Mouse (Mus musculus): Measurements from ENCODE around the gene Shank1.
A peak's percentile ranks its signal among the peaks of the same experiment; 100 is the strongest.
"Not testable (repeated sequence)": the region's sequence is repeated elsewhere in the genome, so short reads cannot be mapped to it uniquely, and the experiment has no call there.

Gene Shank1

DNA sequence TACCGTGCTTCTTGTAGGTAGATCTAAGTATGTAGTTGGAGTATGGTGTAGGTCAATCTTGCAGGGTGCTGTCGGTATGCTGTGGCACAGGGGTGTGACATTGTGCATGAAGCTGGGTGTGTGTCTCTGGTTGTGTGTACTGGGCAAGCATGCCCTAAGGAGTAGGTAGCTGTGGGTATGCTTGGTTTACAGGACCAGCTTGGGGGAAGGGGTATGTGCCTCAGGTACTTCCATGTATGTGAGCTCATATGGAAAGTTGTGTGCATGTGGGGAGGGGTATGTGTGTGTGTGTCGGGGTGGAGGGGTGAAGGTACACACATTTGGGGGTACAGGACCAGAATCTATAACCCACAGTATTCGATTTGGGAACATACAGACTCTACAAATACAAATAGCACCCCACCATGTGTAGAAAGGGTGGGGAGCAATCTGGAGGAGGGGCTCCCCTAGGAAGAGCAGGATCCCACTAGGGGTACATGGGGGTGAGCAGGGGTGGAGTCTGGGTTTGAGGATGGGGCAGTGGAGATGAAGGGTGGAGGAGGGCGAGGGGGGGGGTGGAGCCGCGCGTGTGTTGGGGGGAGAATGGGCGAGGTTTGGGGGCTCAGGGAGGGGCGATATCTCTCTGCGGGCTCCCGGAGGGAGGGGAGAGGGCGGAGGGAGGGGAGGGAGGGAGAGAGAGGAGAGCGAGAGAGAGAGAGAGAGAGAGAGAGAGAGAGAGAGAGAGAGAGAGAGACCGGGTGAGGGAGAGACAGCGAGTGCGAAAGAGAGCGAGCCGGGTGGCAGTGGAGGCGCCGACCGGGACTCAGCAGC is at the start of gene Shank1:
Gene Shank1, plus strand, starts transcription at position 779 of the 810 bp plus-strand sequence.
- no peak for DNase-seq (ENCODE audit: low spot score in 2 of 2)

DNA sequence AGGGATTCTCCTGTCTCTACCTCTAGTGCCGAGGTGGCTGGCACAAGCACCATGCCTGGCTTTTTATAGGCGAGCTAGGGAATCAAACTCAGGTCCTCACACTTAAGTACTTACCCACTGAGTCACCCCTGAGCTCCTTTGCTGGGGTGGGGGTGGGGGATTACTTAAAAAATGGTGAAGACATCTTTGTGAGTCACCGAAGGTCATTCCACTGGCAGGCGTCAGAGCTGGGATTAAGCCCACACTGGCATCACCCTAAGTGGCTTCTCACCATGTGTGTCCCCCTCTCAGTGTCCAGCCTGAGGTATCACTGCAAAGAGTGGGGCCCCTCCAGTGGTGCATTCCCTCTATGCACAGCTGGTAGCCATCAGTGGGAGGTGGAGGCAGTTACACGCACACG is 49.6 kb upstream of the Shank1 start:
- DNase-seq (ENCODE audit: low spot score in 2 of 2): no peak

DNA sequence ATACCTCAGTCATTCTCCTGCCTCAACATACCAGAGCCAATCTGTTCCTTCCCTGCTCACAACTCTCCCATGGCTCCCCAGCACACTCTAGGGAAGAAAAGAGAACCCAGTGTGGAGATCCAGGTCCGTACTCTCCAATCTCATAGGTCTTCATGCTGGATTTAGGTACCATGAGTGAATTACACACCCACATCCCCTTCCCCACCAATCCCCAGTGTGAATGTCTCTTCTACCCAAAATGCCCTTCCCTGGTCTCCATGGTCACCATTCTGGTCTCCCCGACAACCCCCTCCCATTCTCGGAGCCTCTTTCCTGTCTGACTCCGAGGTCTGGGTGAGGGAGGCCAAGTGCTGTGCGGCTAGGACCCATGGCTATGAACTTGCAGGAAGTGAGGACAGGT is 48.9 kb upstream of the Shank1 start, which contains the start of gene Gm15517:
Gene Gm15517, plus strand, starts transcription at position 301 of the 400 bp plus-strand sequence.
- DNase-seq (ENCODE audit: low spot score in 2 of 2): no peak

DNA sequence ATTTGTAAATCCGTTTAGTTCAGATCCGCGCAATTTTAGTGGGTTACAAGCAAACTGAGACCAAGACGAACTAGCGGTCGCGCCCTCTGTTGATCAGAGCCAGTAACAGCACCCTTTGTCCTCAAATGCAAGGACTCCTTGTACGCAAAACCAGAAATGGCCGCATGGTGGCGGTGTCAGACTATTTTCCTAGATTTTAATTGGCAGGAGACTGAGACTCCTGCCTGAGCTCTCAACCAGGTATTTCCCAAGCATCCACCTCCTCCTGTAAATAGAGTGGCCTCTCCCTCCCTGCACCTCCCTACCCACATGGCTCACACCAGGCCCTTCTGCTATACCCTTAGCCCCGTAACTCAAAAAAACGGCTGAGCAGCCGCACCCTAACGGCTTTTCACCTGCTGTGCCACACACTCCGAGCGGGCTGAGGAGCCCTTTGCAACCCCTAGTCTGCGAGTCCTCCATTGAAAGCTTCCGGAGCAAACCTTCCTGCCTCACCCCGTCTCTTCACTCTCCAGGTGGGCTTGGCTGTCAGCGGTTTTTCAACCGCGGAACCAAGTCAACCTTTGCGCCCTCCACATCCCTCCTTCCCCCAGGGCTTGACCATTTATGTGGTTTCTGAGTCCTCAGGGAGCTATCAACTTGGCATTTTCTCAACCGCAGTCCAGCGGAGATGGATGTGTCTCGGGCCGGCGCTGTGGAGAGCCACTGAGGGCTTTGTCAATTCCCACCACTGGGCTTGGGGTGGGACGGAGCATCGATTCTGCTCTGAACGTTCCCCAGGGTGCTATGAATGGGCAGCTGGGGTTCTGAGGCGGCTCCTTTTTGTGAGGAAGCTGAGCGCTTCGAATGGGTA is 47.0 kb upstream of the Shank1 start:
- DNase-seq (ENCODE audit: low spot score in 2 of 2): peak; percentile 99 to 100

DNA sequence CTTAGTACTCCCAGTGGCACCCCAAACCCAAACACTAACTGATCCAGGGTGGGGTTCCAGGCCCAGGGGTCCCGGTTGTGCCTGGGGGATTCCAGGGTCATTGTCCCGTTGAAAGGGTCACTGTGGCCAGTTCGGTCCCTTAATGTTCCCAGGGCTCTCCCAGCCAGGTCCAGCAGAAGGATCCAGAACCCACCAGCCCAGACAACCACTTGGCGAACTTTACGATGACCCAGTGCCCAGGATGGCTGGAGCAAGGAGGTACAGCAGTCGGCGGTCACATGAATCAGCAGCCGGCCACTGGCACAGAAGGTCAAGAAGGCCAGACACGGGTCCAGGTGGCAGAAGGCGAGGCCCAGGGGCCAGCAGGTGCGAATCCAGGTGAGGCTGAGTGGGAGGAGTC is 41.9 kb upstream of the Shank1 start:
- DNase-seq (ENCODE audit: low spot score in 2 of 2): no peak

DNA sequence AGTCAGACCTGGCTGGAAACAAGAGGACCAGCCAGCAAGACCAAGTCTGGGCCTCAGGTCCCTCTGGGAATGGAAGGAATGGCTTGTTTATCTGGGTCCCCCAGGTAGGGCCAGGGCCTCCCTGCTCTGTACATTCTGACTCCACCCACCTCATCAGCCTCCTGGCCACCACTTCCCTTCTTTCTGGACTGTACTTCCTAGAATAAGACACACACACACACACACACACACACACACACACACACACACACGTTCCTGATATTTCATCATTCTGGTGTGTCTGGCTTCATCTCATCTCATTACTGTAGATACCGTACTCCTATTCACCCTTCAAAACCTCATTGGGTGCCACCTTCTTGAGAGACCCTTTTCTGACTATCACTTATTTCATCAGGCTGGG is 40.7 kb upstream of the Shank1 start:
- no peak for DNase-seq (ENCODE audit: low spot score in 2 of 2)

DNA sequence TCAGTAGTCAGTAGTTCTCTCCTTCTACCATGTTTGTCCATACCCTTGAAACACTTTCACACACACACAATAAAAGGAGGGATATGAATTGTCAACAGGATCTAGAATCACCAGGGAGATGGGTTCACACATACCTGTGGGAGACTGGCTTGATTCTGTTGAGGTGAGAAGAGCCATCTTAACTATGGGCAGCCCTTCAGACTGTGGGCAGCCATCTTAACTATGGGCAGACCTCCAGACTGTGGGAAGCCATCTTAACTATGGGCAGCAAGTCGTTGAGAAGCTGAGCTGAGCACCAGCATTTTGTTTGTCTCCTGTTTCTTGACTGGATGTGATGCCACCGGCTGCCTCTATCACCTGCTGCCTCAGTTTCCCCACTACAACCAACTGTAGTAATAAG is 38.7 kb upstream of the Shank1 start:
- no peak for DNase-seq (ENCODE audit: low spot score in 2 of 2)

DNA sequence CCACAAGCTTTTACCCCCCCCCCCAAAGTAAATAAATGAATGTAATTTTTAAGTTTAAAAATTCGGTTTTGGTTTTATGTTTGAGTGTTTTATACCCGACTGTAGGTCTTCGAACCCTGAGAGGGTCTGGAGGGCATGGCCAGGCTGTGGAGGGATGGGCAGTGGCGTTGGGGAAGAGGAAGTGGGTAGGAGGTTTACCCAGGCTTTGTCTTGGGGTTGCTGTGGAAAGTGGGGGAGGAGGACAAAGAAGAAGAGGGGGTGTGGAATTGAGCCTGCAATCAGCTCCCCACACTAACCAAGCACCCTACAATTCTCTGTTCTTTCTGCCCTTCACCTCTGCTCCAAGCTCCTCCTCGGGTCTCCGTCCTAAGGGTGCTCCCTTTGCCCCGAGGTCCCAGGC is 37.5 kb upstream of the Shank1 start:
- no peak for DNase-seq (ENCODE audit: low spot score in 2 of 2)

DNA sequence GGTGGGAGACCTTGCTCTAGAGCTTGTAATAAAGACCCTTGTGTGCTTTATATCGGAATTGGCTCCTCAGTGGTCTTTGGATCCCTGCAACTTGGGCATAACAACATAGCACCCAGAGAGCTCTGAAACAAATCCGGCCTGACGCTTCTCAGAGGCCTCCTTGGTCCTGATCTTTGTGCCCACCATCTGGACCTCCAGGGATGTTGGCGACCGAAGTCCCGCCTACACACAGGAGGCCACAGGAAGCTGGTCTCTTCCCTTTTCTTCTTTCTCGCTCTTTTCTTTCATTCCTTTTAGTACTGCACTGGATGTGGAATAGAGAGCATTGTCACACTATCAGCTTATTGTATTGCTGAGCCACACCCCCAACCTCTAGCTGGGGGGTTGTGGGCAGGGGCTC is 36.6 kb upstream of the Shank1 start:
- DNase-seq (ENCODE audit: low spot score in 2 of 2): no peak

DNA sequence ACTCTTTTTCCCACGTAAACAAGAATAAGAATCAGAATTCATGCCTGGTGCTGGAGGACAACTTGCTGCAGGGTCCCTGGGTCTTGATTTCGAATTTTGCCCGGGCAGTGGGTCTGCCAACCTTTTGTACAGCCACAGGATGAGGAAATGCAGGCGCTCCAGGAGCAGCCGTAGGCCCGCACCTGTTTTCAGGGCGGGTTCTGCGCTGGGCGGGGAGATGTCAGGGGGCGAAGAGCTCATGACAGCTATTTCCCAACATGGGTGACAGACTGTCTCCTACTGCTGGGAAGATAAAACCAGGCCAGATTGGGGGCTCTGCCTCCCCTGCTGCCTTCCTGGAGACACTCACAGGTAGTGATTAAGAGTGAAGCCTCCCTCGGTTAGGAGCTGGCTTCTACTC is 36.0 kb upstream of the Shank1 start:
- DNase-seq (ENCODE audit: low spot score in 2 of 2): no peak

DNA sequence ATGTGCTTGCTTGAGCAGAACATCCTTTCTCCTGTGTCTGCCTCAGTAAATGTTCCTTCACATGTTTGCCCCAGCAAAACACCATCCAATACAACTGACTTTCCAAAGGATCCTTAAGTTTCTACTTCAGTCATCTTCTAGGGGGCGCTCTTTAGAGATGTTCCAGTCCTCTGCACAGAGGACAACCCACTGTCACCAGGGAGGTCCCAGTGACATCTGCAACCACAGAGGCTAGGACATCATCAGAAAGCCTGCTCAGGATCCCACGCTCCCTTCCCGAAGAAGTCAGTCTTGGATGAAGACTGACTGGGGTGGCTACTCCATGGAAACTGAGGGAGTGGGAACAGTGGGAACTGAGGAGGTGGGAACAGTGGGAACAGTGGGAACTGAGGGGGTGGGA is 34.5 kb upstream of the Shank1 start:
- no peak for DNase-seq (ENCODE audit: low spot score in 2 of 2)

DNA sequence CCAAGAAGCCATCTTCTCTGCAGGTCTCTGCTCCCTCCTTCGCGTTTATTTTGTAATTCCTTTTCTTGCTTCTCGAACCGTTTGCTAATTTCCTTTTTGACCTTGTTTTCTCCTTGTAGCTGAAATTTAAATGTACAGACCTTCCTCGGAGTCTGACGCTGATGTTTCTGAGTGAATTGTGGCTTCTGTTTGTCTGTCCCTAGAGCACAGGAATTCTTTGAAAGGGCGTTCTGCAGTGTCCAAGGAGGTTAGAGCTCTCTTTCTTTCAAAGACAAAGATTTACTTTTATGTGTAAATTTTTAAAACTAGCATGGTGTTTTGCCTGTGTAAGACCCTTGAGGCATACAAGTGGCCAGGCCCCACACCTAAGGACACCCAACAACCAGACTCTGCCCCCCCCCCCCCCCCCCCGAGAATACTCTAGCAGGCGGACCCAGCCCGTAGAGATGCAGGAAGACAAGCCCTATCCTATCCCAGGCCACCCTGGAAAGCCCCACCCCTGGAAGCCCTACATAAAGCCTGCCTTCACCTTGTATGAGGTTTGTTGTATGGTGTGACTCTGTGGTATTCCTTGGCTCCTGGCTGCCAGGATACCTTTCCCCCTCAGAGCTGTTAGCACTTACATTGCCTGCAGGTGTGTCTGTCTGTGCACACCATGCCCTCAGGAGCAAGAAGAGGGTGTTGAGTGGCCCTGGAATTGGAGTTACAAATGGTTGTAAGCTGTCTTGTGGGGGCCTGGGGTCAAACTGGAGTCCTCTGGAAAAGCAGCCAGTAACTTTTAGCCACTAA is 33.4 kb upstream of the Shank1 start:
- no peak for DNase-seq (ENCODE audit: low spot score in 2 of 2)

DNA sequence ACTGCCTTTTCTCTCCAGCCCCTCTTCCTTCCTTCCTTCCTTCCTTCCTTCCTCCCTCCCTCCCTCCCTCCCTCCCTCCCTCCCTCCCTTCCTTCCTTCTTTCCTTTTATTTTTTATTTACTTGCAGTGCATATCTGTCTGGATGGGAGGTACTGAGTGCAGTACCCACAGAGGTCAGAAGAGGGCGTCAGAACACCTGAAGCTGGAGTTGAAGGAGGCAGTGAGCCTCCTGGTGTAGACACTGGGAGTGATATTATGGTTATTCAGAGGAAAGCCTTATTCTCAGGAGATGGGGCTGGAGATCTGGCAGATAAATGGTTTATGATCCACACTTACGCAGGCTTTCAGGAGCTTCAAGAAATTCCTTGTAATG is 32.8 kb upstream of the Shank1 start:
- peak in 1 of 2 experiments; percentile 37 for DNase-seq (ENCODE audit: low spot score in 2 of 2)

DNA sequence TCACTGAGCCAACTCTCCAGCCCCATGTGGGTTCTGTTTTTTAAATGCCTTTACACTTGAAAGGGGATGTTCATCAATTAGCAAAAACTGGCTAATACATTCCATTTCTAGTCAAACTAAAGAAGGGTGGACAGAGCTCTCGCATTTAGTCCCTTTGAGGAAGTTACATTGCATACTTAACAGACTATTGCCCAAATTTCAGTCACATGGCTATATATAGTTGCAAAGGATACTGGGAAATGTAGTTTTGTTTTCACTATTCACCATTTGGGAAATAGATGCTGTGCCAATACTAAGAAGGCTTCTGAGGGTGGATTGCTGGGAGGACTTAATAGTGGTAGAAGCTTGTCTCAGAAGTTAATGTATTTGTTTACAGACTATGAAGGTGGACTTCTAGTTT is 29.1 kb upstream of the Shank1 start:
- no peak for DNase-seq (ENCODE audit: low spot score in 2 of 2)

DNA sequence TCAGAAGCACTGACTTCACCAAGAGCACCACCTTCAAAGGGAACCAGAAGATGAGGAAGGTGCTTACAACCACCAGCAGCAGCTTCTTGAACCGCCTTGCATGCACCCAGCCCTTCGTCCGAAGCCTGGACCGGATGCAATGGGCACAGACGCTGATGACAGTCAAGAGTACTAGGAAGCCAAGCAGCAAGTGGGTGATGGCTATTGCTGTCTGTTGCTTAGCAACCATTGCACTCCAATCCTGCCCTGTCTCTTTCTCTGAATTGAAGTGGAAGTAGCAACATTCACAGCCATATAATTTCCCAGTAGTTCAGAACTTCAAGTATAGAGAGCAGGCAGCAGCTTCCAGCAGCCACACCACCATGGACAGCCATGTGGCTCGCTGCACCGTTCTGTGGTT is 28.5 kb upstream of the Shank1 start:
- DNase-seq (ENCODE audit: low spot score in 2 of 2): no peak

DNA sequence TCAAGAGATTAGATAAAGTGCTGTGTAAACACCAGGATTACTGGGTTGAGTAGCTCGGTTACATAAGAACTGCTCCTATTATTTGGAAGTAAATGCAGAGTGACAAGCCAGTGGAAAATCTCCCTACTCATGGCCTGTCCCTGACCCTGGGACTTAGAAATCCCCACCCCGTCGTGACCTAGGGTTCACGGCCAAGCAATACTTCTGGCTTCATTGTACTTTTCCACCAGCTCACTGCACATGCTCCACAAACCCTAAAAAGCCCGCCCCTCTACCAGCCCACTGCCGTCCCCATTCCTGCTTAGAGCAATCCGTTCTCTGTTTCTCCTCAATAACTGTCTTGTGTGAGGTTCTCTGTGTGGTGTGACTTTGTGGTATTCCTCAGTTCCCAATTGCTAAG is 22.3 kb upstream of the Shank1 start:
- no peak for DNase-seq (ENCODE audit: low spot score in 2 of 2)

DNA sequence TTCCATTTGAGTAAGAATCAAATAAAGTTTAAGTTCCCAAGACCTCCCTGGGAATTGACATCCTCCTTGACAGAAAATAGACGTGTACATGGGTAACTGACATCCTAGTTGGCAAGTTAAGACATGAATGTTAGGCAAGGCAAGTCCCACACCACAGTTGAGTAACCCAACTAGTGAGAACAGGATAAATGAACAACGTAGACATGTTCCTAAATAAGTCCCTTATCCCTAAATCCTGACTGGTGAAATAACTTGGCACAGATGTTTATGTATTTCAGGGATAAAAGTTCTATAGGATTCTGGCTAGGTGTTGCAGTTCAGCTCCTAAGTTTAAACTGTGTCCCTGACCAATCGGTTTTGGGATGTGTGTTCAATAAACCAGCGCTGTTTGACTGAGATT is 19.1 kb upstream of the Shank1 start:
- DNase-seq (ENCODE audit: low spot score in 2 of 2): no peak

DNA sequence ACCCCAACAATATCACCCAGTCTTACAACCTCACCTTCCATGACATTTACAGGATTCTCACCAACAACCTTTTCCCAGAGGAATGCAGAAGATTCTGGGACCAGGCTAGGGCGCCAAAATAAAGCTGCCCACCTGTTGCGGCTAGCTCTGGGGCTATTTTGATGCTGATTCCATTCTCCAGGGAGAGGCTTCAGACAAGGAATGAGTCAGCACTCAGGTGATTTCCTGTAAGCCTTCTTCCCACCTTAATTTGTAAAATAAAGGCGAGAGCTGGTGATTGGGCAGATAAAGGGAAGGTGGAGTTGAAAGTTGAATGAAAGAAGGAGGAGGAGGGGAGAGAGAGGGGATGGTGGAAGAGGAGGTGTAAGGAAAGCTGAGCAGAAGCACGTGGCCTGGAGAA is 18.6 kb upstream of the Shank1 start:
- DNase-seq (ENCODE audit: low spot score in 2 of 2): no peak

DNA sequence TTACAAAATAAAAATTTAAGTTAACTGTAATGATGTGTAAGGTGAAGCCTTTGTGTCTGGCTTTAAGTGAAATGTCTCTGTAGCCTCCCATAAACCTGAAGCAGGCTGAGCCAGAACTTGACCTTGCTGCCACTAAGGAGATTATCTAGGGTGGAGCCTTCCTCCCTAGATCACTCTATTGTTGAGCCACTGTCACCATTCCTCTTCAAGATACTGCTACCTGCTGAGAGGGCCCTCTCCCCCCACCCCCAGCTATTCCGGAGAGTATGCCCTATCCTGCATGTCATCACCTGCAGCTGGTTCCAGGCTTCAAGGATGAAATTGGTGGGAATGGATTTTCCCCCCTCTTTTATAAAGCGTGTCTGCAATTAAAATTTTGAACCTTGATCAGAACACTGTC is 12.6 kb upstream of the Shank1 start:
- DNase-seq (ENCODE audit: low spot score in 2 of 2): not testable (repeated sequence)

DNA sequence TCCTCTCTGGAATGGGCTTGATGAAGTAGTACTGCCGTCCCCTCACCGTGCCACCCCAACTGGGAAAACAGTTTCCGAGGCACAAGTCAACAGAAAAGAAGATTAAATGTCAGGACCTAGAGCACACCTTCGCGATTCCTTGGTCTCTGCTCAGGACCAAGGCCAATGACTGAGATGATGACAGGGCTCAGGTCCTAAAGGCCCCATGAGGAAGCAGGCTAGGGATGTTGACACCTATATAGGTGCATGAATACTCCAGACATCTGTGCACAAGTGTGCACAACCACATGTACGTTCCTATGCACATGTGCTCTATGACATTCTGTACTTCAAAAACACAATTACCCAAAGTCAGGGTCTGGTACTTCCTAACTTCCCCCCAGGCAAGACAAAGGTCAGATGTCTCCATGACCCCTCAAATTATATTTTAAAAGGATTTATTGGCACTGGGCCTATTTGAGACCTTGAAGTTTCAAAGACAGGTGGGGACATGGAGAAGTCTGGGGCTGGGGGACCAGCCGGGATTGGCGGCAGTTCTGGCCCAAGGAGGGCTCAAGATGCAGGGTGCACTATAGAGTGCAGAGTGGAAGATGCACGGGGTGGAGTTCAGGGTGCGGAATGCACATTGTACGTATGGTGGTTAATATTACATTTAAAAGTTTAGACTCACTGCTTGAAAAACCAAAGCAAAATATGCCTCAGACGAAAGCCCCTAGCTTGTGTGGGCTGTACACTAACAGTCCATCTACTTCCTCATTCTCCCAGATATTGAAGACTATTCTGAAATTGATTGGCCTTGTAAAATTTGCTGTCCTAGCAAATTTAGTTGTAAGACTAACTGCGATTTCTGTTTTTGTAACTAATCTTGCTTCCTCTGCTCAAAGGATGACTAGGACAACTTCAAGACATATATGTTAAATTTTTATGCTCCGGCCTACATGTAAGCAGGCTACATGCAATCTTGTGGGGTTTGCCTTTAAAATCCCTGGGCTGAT is 6.4 kb upstream of the Shank1 start:
- no peak for DNase-seq (ENCODE audit: low spot score in 2 of 2)

DNA sequence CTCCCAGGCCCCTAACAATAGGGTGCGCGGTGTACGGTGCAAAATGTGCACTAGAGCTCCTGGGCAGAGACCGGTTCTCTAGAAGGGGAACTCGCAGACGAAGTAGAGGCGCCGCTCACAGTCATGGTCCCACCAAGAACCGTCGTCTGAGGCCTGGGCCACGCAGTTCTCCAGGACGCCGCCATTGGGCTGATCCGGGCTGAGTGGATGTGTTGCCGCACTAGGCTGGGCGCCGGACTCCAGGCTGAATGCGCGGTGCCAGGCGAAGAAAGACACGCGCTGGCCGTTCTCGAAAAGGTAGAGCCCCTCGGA is 5.6 kb upstream of the Shank1 start:
- no peak for DNase-seq (ENCODE audit: low spot score in 2 of 2)
